ENCODE assay signal across 15 mouse cellular contexts in the genomic region with DNA sequence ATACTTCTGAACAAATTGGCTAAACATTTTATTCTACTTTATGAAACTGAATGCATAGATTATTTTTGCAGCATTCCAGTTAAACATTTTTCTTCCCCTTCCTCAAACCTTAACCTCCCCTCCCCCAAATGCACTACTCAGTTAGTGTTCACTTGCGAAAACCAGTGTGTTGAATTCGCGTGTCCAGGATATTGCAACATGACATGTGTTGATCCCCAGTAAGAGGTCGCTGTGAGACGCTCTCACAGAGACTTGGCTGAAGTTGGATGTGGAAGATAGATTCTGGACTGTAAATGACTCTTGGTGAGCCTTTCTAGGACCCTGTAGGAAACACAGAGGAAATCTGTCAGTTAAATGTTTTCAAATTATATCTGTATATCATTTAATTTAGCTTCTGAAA.
DNase-seq lines count a peak whose midpoint lies in the region; ATAC-seq and TF ChIP-seq lines count a peak whose summit lies in the region.
"Had no signal": no experiment of that assay in that cellular context is flagged by ENCODE, and none has a peak within 500 bp of the region (broad histone marks: within the 10 kb centered on the region; RNA-seq: fewer than 3 reads in every experiment).

No protein-coding gene starts in this region.

- H3K27ac ChIP-seq in hindbrain, postnatal 0 days: no peak overlapping the region
- no peak overlapping the region for H3K27ac ChIP-seq in hindbrain, embryonic 13.5 days
- no peak overlapping the region for H3K27ac ChIP-seq in midbrain, postnatal 0 days (ENCODE audit: low read depth, low read length)
- no peak overlapping the region for H3K27ac ChIP-seq in midbrain, embryonic 10.5 days (replicated peaks)
- H3K27ac ChIP-seq: embryonic facial prominence, embryonic 13.5 days; forebrain, embryonic 12.5 days; heart, embryonic 13.5 days had no signal

- no peaks in the 10 kb centered on the region for H3K9me3 ChIP-seq in hindbrain, postnatal 0 days (ENCODE audit: low read length)
- no peaks in the 10 kb centered on the region for H3K9me3 ChIP-seq in hindbrain, embryonic 13.5 days
- no peaks in the 10 kb centered on the region for H3K9me3 ChIP-seq in midbrain, postnatal 0 days (ENCODE audit: low read length)
- no peaks in the 10 kb centered on the region for H3K9me3 ChIP-seq in midbrain, embryonic 10.5 days (replicated peaks)
- H3K9me3 ChIP-seq: embryonic facial prominence, embryonic 13.5 days; forebrain, embryonic 12.5 days had no signal

- DNase-seq in cerebellum, postnatal 14 days: peak; percentile 15 to 43
- no peak for DNase-seq in cerebellum, postnatal 4 days (ENCODE audit: low spot score in 2 of 2)
- DNase-seq in hindbrain, postnatal 0 days (ENCODE audit: low spot score): peak; percentile 42
- DNase-seq in midbrain, postnatal 0 days (ENCODE audit: low spot score): peak; percentile 27
- no peak for DNase-seq in midbrain, embryonic 10.5 days (ENCODE audit: low spot score)
- peak; percentile 22 for DNase-seq in skeletal muscle tissue, adult 2 months (ENCODE audit: low read depth, low spot score)
- DNase-seq: adrenal gland, postnatal 10 days; cerebellum, adult 11-12 months; cerebellum, adult 9-11 months; heart, postnatal 36 days had no signal

- no peaks in the 10 kb centered on the region for H3K36me3 ChIP-seq in hindbrain, postnatal 0 days (ENCODE audit: insufficient read depth, low read length)
- no peaks in the 10 kb centered on the region for H3K36me3 ChIP-seq in hindbrain, embryonic 13.5 days
- no peaks in the 10 kb centered on the region for H3K36me3 ChIP-seq in midbrain, postnatal 0 days (ENCODE audit: insufficient read depth, low read length)
- H3K36me3 ChIP-seq in midbrain, embryonic 10.5 days: no peaks in the 10 kb centered on the region
- H3K36me3 ChIP-seq: embryonic facial prominence, embryonic 13.5 days; forebrain, embryonic 12.5 days; heart, embryonic 13.5 days had no signal

- no peak overlapping the region for H3K4me2 ChIP-seq in hindbrain, postnatal 0 days (ENCODE audit: low read depth, low read length)
- no peak overlapping the region for H3K4me2 ChIP-seq in hindbrain, embryonic 13.5 days
- no peak overlapping the region for H3K4me2 ChIP-seq in midbrain, postnatal 0 days (ENCODE audit: low read depth, low read length, poor library complexity, severe bottlenecking)
- H3K4me2 ChIP-seq: embryonic facial prominence, embryonic 13.5 days; forebrain, embryonic 12.5 days; heart, embryonic 13.5 days had no signal

- 65% methylated on average over 5 of the region's 5 CpGs for WGBS in hindbrain, postnatal 0 days
- WGBS in hindbrain, embryonic 13.5 days: 84% methylated on average over 5 of the region's 5 CpGs
- 85% methylated on average over 5 of the region's 5 CpGs for WGBS in midbrain, postnatal 0 days
- 83% methylated on average over 5 of the region's 5 CpGs for WGBS in midbrain, embryonic 10.5 days

- H3K4me3 ChIP-seq in hindbrain, postnatal 0 days (ENCODE audit: low read length): no peak overlapping the region
- no peak overlapping the region for H3K4me3 ChIP-seq in hindbrain, embryonic 13.5 days
- no peak overlapping the region for H3K4me3 ChIP-seq in midbrain, postnatal 0 days (ENCODE audit: low read depth, low read length)
- H3K4me3 ChIP-seq in midbrain, embryonic 10.5 days: no peak overlapping the region
- H3K4me3 ChIP-seq: embryonic facial prominence, embryonic 13.5 days; forebrain, embryonic 12.5 days; heart, embryonic 13.5 days had no signal

- H3K4me1 ChIP-seq in hindbrain, postnatal 0 days (ENCODE audit: insufficient read depth, low read length): no peaks in the 10 kb centered on the region
- no peaks in the 10 kb centered on the region for H3K4me1 ChIP-seq in hindbrain, embryonic 13.5 days (replicated peaks)
- H3K4me1 ChIP-seq in midbrain, postnatal 0 days (ENCODE audit: insufficient read depth, low read length): no peaks in the 10 kb centered on the region
- no peaks in the 10 kb centered on the region for H3K4me1 ChIP-seq in midbrain, embryonic 10.5 days
- H3K4me1 ChIP-seq: embryonic facial prominence, embryonic 13.5 days; heart, embryonic 13.5 days had no signal

- no peak for ATAC-seq in hindbrain, postnatal 0 days
- no peak for ATAC-seq in hindbrain, embryonic 13.5 days (ENCODE audit: low FRiP score)
- no peak for ATAC-seq in midbrain, postnatal 0 days (ENCODE audit: low FRiP score)
- ATAC-seq in monocyte, adult 5-6 weeks (replicated peaks; ENCODE audit: insufficient number of reproducible peaks, low FRiP score, low TSS enrichment, poor library complexity, severe bottlenecking): no peak

- TF ChIP-seq CTCF in hindbrain, postnatal 0 days (IDR thresholded peaks at IDR 0.05; ENCODE audit: low read depth): no peak
- TF ChIP-seq CTCF in midbrain, postnatal 0 days (IDR thresholded peaks at IDR 0.05): no peak

- H3K27me3 ChIP-seq in hindbrain, postnatal 0 days (ENCODE audit: insufficient read depth, low read length): no peaks in the 10 kb centered on the region
- no peaks in the 10 kb centered on the region for H3K27me3 ChIP-seq in hindbrain, embryonic 13.5 days
- no peaks in the 10 kb centered on the region for H3K27me3 ChIP-seq in midbrain, postnatal 0 days (ENCODE audit: insufficient read depth, low read length)
- no peaks in the 10 kb centered on the region for H3K27me3 ChIP-seq in midbrain, embryonic 10.5 days (ENCODE audit: low read depth, poor library complexity, severe bottlenecking)
- H3K27me3 ChIP-seq: embryonic facial prominence, embryonic 13.5 days; forebrain, embryonic 12.5 days; heart, embryonic 13.5 days had no signal

- H3K9ac ChIP-seq in hindbrain, postnatal 0 days (replicated peaks; ENCODE audit: low read length): no peak overlapping the region
- H3K9ac ChIP-seq in hindbrain, embryonic 13.5 days: no peak overlapping the region
- H3K9ac ChIP-seq in midbrain, postnatal 0 days (replicated peaks; ENCODE audit: low read length, poor library complexity, severe bottlenecking): no peak overlapping the region
- H3K9ac ChIP-seq: embryonic facial prominence, embryonic 13.5 days; forebrain, embryonic 12.5 days; heart, embryonic 13.5 days had no signal

Comparison
In these comparisons a context has a peak if more than half of its experiments do, and no peak if none do; other contexts are left out.
1. DNase-seq: peak in cerebellum, postnatal 14 days (2 of 2), hindbrain, postnatal 0 days (single experiment), midbrain, postnatal 0 days (single experiment) and skeletal muscle tissue, adult 2 months (single experiment); none in cerebellum, postnatal 4 days (0 of 2) and midbrain, embryonic 10.5 days (single experiment).